Mouse (Mus musculus): ENCODE data around the gene Grap2.

Gene Grap2

GRCm38 (mm10) chr15:80602487-80602886 lies 30.1 kb downstream of the Grap2 start:
- no peak for DNase-seq

GRCm38 (mm10) chr15:80604026-80604425 lies 31.6 kb downstream of the Grap2 start:
- no peak for DNase-seq

- no peak for DNase-seq
Observed at GRCm38 (mm10) chr15:80607970-80608369, 35.6 kb downstream of the Grap2 start.

GRCm38 (mm10) chr15:80610335-80610734 lies 37.9 kb downstream of the Grap2 start:
- no peak for DNase-seq

- DNase-seq: no peak
Observed at GRCm38 (mm10) chr15:80611478-80611877, 39.1 kb downstream of the Grap2 start.

GRCm38 (mm10) chr15:80613904-80614303 lies 41.5 kb downstream of the Grap2 start:
- DNase-seq: no peak

- no peak for DNase-seq
Observed at GRCm38 (mm10) chr15:80614500-80615289, 42.3 kb downstream of the Grap2 start.

- DNase-seq: no peak
Observed at GRCm38 (mm10) chr15:80615290-80615570, 42.8 kb downstream of the Grap2 start.

GRCm38 (mm10) chr15:80615636-80616383 lies 43.4 kb downstream of the Grap2 start:
- no peak for DNase-seq

- no peak for DNase-seq
Observed at GRCm38 (mm10) chr15:80617839-80618238, 45.4 kb downstream of the Grap2 start.

GRCm38 (mm10) chr15:80619166-80619565 lies 46.8 kb downstream of the Grap2 start:
- no peak for DNase-seq

- DNase-seq: no peak
Observed at GRCm38 (mm10) chr15:80619786-80620185, 47.4 kb downstream of the Grap2 start.

- DNase-seq: peak in 1 of 2 experiments; percentile 15
Observed at GRCm38 (mm10) chr15:80620371-80620770, 48.0 kb downstream of the Grap2 start.

GRCm38 (mm10) chr15:80623171-80623837 lies 50.9 kb downstream of the Grap2 start:
- peak; percentile 89 to 90 for DNase-seq

- no peak for DNase-seq
Observed at GRCm38 (mm10) chr15:80626472-80626871, 54.1 kb downstream of the Grap2 start.

- DNase-seq: no peak
Observed at GRCm38 (mm10) chr15:80630147-80630546, 57.8 kb downstream of the Grap2 start.

- no peak for DNase-seq
Observed at GRCm38 (mm10) chr15:80630711-80631110, 58.3 kb downstream of the Grap2 start.

GRCm38 (mm10) chr15:80631311-80631710 lies 58.9 kb downstream of the Grap2 start:
- DNase-seq: no peak

- DNase-seq: no peak
Observed at GRCm38 (mm10) chr15:80632280-80632893, 60.0 kb downstream of the Grap2 start.

- DNase-seq: no peak
Observed at GRCm38 (mm10) chr15:80634391-80635193, 62.2 kb downstream of the Grap2 start.

- no peak for DNase-seq
Observed at GRCm38 (mm10) chr15:80636757-80637372, 64.5 kb downstream of the Grap2 start.
